Mouse (Mus musculus) lung, embryonic 15.5 days (tissue): ENCODE data around the gene 1700024G13Rik. TPM values are rescaled to one million over a fixed set of nuclear protein-coding genes. Genes with fewer than 3 reads are reported as not detected.
"Not testable (repeated sequence)": the region's sequence is repeated elsewhere in the genome, so short reads cannot be mapped to it uniquely, and the experiment has no call there.

Experiments
- ATAC-seq: fragments of 200-750 bp; cut with Nextera tagmentation; 2 replicates; pipeline ENCODE4 v1.8.0; 2017; ENCODE audit warnings: moderate number of reproducible peaks, borderline replicate concordance; ENCODE audit not compliant: low FRiP score, low TSS enrichment; ENCODE audit errors: extremely low read depth
- H3K27ac ChIP-seq: fragments of 300-500 bp; sonication (generic); 2 replicates; pipeline ENCODE4 v1.5.1; 2015; ENCODE audit warnings: moderate library complexity, mild to moderate bottlenecking, inconsistent platforms
- H3K27me3 ChIP-seq: fragments of 300-500 bp; sonication (generic); 2 replicates; pipeline ENCODE4 v1.6.1; 2015; ENCODE audit warnings: inconsistent platforms
- H3K36me3 ChIP-seq: fragments of 300-500 bp; sonication (generic); 2 replicates; pipeline ENCODE4 v1.6.1; 2015; ENCODE audit warnings: inconsistent platforms
- H3K4me1 ChIP-seq: fragments of 300-500 bp; sonication (generic); 2 replicates; pipeline ENCODE4 v1.6.1; 2015; ENCODE audit warnings: inconsistent platforms
- H3K4me2 ChIP-seq: fragments of 300-500 bp; sonication (generic); 2 replicates; pipeline ENCODE4 v1.6.1; 2015; ENCODE audit warnings: inconsistent platforms, mild to moderate bottlenecking, moderate library complexity
- H3K4me3 ChIP-seq: fragments of 300-500 bp; sonication (generic); 2 replicates; pipeline ENCODE4 v1.5.1; 2015; ENCODE audit warnings: mild to moderate bottlenecking, inconsistent platforms
- H3K9ac ChIP-seq: fragments of 300-500 bp; sonication (generic); 2 replicates; pipeline ENCODE4 v1.6.1; 2015; ENCODE audit warnings: inconsistent platforms
- H3K9me3 ChIP-seq: fragments of 300-500 bp; sonication (generic); 2 replicates; pipeline ENCODE4 v1.6.1; 2016; ENCODE audit warnings: inconsistent platforms
- WGBS: fragments of 180-500 bp; shearing (Covaris S2); methylation state at CpG from one replicate; pipeline ENCODE4 v1.1.7; 2015; 5-methylcytosine and 5-hydroxymethylcytosine counted together
- polyA plus RNA-seq: library from polyadenylated mRNA; unstranded; fragments of >200 nt; fragmentation: Nextera tagmentation; extraction: Ambion mirVana; gene quantifications from 2 replicates; pipeline ENCODE4 v1.2.1, GENCODE M21; 2015

The 1700024G13Rik gene
- 0.41 TPM in 1 of 2 replicates, not detected in the other for polyA plus RNA-seq

DNA sequence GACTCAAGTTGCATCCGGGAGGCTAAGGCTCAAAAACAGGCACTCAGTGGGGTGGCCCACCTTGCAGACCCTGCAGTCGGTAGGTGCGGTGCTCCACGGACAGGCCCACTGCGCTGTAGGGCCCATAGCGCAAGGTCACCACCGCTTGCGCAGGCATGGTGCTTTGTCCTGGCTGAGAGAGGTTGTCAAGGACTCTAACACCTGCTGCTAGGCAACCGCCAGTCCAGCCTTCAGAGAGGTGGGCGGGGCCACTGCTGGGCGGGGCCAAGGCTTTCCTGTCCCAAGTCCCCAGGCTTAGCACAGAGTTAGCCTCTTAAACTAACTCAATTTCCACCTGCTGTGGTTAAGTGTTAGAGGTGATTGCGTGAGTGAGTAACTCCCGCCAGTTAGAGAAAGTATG is at the start of gene 1700024G13Rik:
1700024G13Rik (minus strand) TSS at position 196 of the 400 bp plus-strand sequence.
- ATAC-seq = peak; percentile 78
- 0 out of 2 replicates have a peak within 1 kb of the TSS, but pooled peaks have one; percentile 11 for H3K4me2 ChIP-seq
- H3K27me3 ChIP-seq = no peaks in the 10 kb centered on the region
- H3K9ac ChIP-seq = no peak within 1 kb of the TSS
- H3K4me3 ChIP-seq = no peak within 1 kb of the TSS
- 3% methylated on average over 13 of the region's 13 CpGs for whole genome bisulfite sequencing
- no peaks in the 10 kb centered on the region for H3K36me3 ChIP-seq
- H3K4me1 ChIP-seq = no peaks in the 10 kb centered on the region
- no peak within 1 kb of the TSS for H3K27ac ChIP-seq
- H3K9me3 ChIP-seq = no peaks in the 10 kb centered on the region

DNA sequence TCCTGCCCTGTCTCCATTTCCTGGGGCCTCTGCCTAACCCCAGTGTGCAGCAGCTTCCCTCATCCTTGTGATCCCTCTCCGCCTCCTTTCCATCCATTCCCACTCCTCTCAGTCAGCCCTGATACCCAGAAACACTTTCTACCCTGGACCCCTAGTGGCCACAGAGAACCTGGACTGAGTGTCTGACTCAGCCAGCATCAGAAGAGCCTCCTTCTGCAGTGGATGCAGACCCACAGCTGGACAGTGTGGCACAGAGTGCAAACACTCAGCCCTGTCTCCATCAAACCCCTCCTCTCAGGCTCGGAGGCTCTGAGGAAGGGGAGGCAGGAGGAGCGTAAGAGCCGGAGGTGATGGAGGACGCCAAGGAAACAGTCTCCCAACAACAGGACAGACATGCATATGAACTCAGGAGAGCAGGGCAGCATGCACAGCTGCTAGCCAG is 49.2 kb upstream of the 1700024G13Rik start:
- Histone ChIP-seq H3K9me3 (no peaks in the 10 kb centered on the region), H3K4me2 (no peak overlapping the region), H3K4me3 (no peak overlapping the region), H3K4me1 (no peaks in the 10 kb centered on the region), H3K9ac (no peak overlapping the region), H3K27me3 (no peaks in the 10 kb centered on the region), H3K36me3 (no peaks in the 10 kb centered on the region), H3K27ac (no peak overlapping the region)
- ATAC-seq = no peak
- whole genome bisulfite sequencing = 17% methylated on average over 5 of the region's 5 CpGs

DNA sequence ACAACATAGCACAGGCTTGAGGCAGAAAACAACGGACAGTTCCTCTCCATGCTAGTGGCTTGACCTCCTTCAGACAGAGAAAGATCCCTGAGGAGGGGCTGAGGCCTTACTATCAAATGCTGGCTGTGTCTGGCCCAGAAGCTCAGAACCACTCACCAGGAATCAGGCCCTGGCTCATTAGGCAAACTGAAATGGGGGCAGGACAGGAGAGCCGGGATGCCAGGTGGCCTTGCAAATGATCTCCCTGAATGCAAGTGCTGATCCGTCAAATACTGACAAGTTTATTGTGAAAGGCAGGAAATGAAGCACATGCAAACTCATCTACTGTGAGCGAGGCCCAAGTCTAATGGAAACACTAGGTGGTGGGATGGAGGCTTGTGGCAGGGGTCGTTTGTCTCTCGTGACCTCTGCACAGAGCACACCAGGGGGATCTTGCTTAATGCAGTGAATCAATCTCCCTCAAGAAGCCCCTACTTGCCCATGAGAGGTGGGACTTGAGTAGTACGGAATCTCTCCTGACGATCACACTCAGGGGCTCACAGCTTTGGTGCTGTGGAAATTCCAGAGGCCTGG is 40.9 kb upstream of the 1700024G13Rik start:
- H3K4me2 ChIP-seq = no peak overlapping the region
- 29% methylated on average over 8 of the region's 8 CpGs for whole genome bisulfite sequencing
- no peak for ATAC-seq
- H3K4me1 ChIP-seq = no peaks in the 10 kb centered on the region
- no peaks in the 10 kb centered on the region for H3K36me3 ChIP-seq
- no peak overlapping the region for H3K9ac ChIP-seq
- H3K9me3 ChIP-seq = no peaks in the 10 kb centered on the region
- no peak overlapping the region for H3K4me3 ChIP-seq
- no peak overlapping the region for H3K27ac ChIP-seq
- H3K27me3 ChIP-seq = no peaks in the 10 kb centered on the region

DNA sequence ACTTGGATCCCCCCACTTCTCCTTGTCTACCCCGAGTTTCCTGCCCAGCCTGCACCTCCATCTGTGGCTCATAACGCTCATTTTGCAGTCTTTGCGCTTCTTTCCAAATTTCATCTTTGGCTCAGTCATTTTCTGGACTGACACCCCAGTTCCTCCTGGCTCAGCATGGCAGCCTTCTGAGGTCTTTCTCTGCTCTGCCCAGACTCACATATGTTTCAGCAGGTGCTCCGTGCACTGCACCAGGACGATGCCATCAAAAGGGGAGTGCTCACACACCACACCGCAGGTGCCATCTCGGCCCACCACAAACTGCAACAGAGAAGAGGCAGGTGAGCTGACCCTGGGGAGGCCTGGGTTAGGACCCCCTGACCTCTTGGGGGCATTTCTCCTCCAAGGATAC is 35.8 kb upstream of the 1700024G13Rik start:
- H3K27ac ChIP-seq = no peak overlapping the region
- H3K4me1 ChIP-seq = no peaks in the 10 kb centered on the region
- no peak overlapping the region for H3K4me3 ChIP-seq
- H3K9me3 ChIP-seq = no peaks in the 10 kb centered on the region
- 86% methylated on average over 7 of the region's 7 CpGs for WGBS
- H3K36me3 ChIP-seq = no peaks in the 10 kb centered on the region
- H3K27me3 ChIP-seq = no peaks in the 10 kb centered on the region
- ATAC-seq = no peak
- H3K9ac ChIP-seq = no peak overlapping the region
- no peak overlapping the region for H3K4me2 ChIP-seq

DNA sequence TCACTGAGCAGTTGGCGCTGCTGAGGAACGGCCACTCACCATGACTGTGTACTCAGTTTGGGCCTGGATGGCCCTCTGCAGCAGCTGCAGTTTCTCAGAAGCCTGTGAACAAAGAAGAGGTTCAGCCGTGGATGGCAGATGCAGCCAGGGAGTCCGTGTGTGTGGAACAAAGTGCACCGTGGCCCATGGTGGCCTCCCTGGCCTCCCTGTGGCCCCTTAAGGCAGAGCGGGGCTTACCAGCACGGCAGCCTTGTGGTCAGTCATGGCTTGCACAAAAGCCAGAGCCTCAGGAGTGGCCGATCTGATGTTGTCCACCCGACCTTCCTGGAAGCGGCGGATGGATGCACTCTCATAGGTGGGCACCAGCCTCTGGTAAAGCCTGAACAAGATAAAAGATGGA is 30.6 kb upstream of the 1700024G13Rik start:
- no peak overlapping the region for H3K4me3 ChIP-seq
- WGBS = 75% methylated on average over 11 of the region's 11 CpGs
- no peak overlapping the region for H3K9ac ChIP-seq
- H3K9me3 ChIP-seq = no peaks in the 10 kb centered on the region
- H3K4me1 ChIP-seq = no peaks in the 10 kb centered on the region
- no peak overlapping the region for H3K4me2 ChIP-seq
- H3K27me3 ChIP-seq = no peaks in the 10 kb centered on the region
- ATAC-seq = no peak
- no peak overlapping the region for H3K27ac ChIP-seq
- no peaks in the 10 kb centered on the region for H3K36me3 ChIP-seq

DNA sequence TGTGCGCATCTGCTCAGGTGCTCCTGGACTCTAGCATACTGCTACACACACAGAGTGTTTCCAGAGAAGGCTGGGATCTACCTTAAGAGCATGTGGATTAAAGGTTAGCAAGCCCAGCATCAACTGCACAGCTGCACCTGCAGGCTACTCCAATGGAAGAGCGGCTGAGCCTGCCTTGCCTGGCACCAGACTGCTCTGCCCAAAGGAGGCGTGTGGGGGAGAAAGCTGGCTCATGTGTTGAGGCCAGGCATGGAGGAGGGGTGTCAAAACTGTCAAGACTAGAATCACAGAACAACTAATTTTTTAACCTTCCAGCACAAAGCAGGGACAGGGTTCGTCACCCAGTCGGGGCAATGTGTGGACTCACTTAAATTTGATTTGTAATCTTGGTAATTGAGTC is 23.9 kb upstream of the 1700024G13Rik start:
- no peaks in the 10 kb centered on the region for H3K27me3 ChIP-seq

DNA sequence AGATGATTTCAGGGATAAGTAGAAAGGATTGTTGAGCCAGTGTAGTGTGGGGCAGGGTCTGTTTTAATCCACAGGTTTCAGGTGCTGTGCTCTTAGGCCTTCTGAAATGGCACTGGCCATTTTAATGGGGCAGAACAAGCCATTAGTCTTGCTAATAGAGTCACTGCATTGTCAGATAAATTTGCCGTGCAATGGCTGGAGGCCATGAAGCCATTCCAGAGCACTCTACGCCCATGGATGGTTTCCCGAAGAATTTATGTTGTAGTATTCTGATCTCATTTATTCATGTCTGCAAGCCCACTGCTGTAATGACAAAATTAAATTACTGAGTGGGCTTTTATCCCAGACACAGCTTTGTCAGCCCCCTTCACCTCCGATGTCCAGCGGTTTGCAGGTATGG is 21.9 kb upstream of the 1700024G13Rik start:
- H3K4me1 ChIP-seq = no peaks in the 10 kb centered on the region
- no peaks in the 10 kb centered on the region for H3K27me3 ChIP-seq
- H3K27ac ChIP-seq = no peak overlapping the region
- no peak for ATAC-seq
- no peaks in the 10 kb centered on the region for H3K36me3 ChIP-seq
- no peaks in the 10 kb centered on the region for H3K9me3 ChIP-seq
- H3K9ac ChIP-seq = no peak overlapping the region
- 91% methylated on average over 5 of the region's 5 CpGs for WGBS
- no peak overlapping the region for H3K4me3 ChIP-seq
- no peak overlapping the region for H3K4me2 ChIP-seq

More for the DNA sequence above, 23.9 kb upstream of the 1700024G13Rik start:
- ATAC-seq = no peak
- Histone ChIP-seq H3K27ac (no peak overlapping the region), H3K4me2 (no peak overlapping the region), H3K9me3 (no peaks in the 10 kb centered on the region), H3K4me3 (no peak overlapping the region), H3K36me3 (no peaks in the 10 kb centered on the region), H3K9ac (no peak overlapping the region), H3K4me1 (no peaks in the 10 kb centered on the region)
- 72% methylated on average over 5 of the region's 5 CpGs for WGBS

DNA sequence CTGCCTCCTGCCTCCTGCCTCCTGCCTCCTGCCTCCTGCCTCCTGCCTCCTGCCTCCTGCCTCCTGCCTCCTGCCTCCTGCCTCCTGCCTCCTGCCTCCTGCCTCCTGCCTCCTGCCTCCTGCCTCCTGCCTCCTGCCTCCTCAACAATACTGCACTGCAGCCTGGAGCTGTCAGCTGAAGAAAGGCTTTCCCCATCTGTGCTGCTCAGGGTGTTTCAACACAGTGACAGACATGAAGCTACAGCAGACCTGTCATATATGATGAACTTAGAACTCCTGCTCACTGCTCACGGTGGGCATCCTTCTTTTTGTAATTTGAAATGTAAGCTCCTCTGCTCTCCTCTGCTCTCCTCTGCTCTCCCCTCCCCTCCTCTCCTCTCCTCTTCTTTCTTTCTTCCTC is 17.2 kb upstream of the 1700024G13Rik start:
- not testable (repeated sequence) for H3K27ac ChIP-seq
- 27% methylated on average over 1 of the region's 1 CpGs for WGBS

DNA sequence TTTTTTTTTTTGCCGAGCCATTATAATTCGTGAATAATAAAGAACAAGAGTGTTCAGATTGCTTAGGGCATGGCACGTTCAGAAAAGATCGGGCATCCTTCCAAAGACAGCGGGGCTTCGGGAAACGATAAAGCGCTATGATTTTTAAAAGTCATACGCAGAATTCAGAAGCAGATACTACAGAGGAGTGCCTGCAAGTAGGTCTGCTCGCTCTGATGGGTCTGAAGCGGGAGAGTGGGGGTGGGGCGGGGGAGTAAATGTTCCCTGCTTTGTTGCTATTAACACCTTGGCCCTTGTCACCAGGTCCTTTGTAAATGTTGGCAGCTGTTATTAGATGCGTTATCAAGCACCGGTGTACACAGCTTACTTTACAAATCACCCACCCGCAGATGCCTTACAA is 6.6 kb downstream of the 1700024G13Rik start:
- WGBS = 31% methylated on average over 15 of the region's 15 CpGs
- peaks cover 28% of the 10 kb centered on the region for H3K27me3 ChIP-seq
- no peak overlapping the region for H3K4me3 ChIP-seq
- ATAC-seq = no peak
- no peaks in the 10 kb centered on the region for H3K4me1 ChIP-seq
- H3K27ac ChIP-seq = no peak overlapping the region
- no peak overlapping the region for H3K4me2 ChIP-seq
- H3K9ac ChIP-seq = no peak overlapping the region
- H3K36me3 ChIP-seq = no peaks in the 10 kb centered on the region
- H3K9me3 ChIP-seq = no peaks in the 10 kb centered on the region

More for the DNA sequence above, 17.2 kb upstream of the 1700024G13Rik start:
- H3K36me3 ChIP-seq, H3K27me3 ChIP-seq, H3K4me1 ChIP-seq, ATAC-seq, H3K4me3 ChIP-seq, H3K9ac ChIP-seq, H3K9me3 ChIP-seq, H3K4me2 ChIP-seq: not testable (repeated sequence)

DNA sequence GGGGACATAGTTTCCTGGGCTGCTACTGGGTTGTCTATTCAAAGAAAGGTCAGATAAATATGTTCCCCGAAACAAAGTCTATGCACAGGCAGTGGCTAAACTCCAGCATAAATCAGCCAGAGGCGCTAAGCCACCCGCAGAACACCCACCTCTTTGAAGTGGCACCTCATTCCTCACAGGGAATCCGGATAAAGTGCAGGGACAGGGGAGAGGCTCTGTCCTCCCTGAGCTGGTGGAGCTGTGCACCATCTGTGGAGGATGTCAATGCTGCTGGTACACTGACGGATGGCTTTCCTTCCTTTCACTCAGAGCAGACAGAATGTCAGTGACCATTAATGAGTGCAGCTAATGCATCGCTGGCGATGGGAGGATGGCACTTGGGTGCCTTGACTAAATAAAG is 7.1 kb downstream of the 1700024G13Rik start:
- Histone ChIP-seq H3K4me1 (no peaks in the 10 kb centered on the region), H3K4me3 (no peak overlapping the region), H3K27me3 (peaks cover 28% of the 10 kb centered on the region), H3K9me3 (no peaks in the 10 kb centered on the region), H3K36me3 (no peaks in the 10 kb centered on the region), H3K27ac (no peak overlapping the region), H3K9ac (no peak overlapping the region), H3K4me2 (no peak overlapping the region)
- WGBS = 15% methylated on average over 7 of the region's 7 CpGs
- ATAC-seq = no peak

DNA sequence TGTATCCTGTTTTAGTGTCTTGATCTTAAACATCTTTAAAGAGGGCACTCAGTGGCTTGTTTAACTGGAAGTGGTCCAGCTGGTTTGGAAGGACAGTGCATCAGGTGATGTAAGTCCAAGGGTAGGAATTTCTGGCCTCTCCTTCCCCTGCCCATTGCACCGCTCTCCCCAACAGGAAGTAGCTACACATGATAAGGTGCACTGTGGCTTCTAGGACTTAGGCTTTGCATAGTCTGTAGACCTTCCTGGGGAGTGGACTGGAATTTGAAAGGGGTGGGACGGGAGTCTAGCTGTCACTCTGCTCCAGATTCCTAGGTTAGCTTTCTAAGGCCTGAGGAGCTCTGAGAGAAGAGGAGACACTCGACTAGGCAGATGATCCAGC is 8.1 kb downstream of the 1700024G13Rik start:
- 39% methylated on average over 3 of the region's 3 CpGs for WGBS

DNA sequence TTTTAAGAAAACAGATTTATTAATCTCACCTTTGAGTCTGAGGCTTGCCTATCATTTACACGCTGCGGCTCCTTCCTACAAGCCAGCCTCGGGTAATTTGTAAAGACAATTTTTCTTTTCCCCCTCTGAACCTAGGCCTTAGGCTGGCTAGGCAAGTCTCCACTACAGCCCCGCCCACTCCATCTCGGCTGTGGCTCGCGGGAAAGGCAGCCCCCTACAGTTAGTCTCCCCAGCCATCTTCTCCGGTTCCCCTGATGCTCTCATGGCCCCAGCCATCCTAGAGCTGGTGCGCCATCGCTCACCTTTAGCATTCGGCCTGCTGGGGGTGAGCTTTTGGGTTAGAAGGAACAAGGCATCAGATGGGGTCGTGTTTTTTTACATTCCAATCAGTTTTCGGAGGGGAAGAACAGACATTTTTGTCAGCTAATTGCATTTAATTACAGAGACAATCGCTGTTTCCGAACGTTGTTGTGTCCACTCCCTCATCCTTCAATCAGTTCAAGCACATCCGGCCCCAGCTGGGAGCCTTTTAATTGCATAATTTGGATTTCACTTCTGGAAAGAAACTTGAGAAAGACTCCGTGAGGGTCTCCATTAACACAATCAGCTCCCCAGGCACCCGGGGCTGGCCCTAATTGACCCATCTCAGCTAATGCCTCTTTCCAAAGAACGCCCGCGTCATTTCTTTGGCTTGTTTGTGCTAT is 8.6 kb downstream of the 1700024G13Rik start:
- Histone ChIP-seq H3K36me3 (no peaks in the 10 kb centered on the region), H3K4me2 (no peak overlapping the region), H3K9me3 (no peaks in the 10 kb centered on the region), H3K27me3 (peaks cover 28% of the 10 kb centered on the region), H3K4me1 (no peaks in the 10 kb centered on the region), H3K9ac (no peak overlapping the region), H3K4me3 (no peak overlapping the region), H3K27ac (no peak overlapping the region)
- ATAC-seq = no peak
- WGBS = 17% methylated on average over 22 of the region's 22 CpGs

More for the DNA sequence above, 8.1 kb downstream of the 1700024G13Rik start:
- Histone ChIP-seq H3K36me3 (no peaks in the 10 kb centered on the region), H3K27ac (no peak overlapping the region), H3K4me2 (no peak overlapping the region), H3K9me3 (no peaks in the 10 kb centered on the region), H3K4me3 (no peak overlapping the region), H3K9ac (no peak overlapping the region), H3K4me1 (no peaks in the 10 kb centered on the region), H3K27me3 (peaks cover 28% of the 10 kb centered on the region)
- ATAC-seq = no peak
